Mouse (Mus musculus): ENCODE results near the gene Primpol. TPM values are rescaled to one million over a fixed set of nuclear protein-coding genes. Genes with fewer than 3 reads are reported as not detected.

Gene Primpol
- polyA plus RNA-seq, 1 experiment, result 1.8 TPM

DNA sequence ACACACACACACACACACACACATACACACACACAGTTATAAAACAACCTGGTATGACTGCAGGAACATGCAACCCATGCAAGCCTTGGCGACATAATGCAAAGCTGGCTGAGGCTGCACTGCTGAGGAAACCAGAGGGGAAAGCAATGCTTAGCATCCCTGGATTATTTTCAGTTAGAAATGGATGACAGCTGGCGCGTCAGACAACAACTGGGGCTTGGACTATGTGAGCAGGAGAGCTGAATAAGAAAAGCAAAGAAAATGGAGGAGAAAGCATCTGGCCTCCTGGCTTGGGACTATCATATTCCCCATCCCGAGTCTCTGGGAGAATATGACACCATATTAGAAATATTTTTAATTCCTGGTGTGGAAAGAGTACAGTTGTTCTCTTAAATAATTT lies 4.1 kb downstream of the Primpol start:
- TF ChIP-seq POLR2A (IDR thresholded peaks at IDR 0.05; ENCODE audit: borderline replicate concordance, extremely low read depth, low read depth, low read length) (no peak), CTCF (IDR thresholded peaks at IDR 0.05; ENCODE audit: insufficient read depth, low read length) (no peak)

DNA sequence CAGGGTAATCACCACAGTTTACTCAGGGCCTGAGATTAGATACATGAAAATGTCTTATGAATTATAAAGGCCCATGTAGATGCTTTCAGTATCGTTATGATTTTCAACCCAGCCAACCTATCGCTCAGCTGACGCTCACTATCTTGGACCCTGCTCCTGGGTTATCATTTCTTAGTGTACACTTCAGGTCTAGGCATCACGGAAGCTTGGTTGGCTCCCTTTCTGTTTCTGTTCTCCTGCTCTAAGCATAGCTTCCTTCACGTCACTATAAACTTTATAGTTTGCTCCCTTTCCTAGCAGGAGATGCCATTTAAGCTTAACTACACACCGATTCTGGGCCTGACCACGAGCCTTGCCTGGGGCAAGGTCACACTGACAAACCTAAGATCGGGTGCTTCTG lies 5.5 kb downstream of the Primpol start:
- 77% methylated on average over 8 of the region's 8 CpGs for WGBS
- Histone ChIP-seq H3K4me3 (replicated peaks; ENCODE audit: extremely low read depth, low read depth, low read length) (no peak overlapping the region), H3K4me1 (ENCODE audit: control insufficient read depth, insufficient read depth, low read length) (peaks cover 2% of the 10 kb centered on the region)
- TF ChIP-seq CTCF (IDR thresholded peaks at IDR 0.05; ENCODE audit: insufficient read depth, low read length), result no peak
- no peak for TF ChIP-seq POLR2A (IDR thresholded peaks at IDR 0.05; ENCODE audit: borderline replicate concordance, extremely low read depth, low read depth, low read length)
- DNase-seq, result no peak

More for the DNA sequence above, 4.1 kb downstream of the Primpol start:
- Histone ChIP-seq H3K4me1 (ENCODE audit: control insufficient read depth, insufficient read depth, low read length) (peaks cover 3% of the 10 kb centered on the region), H3K4me3 (replicated peaks; ENCODE audit: extremely low read depth, low read depth, low read length) (no peak overlapping the region)
- 78% methylated on average over 4 of the region's 4 CpGs for WGBS
- DNase-seq, result no peak

GRCm38 (mm10) chr8:46606930-46607329 lies 10.1 kb downstream of the Primpol start:
- WGBS, result 73% methylated on average over 1 of the region's 1 CpGs
- no peak overlapping the region for H3K4me3 ChIP-seq (replicated peaks; ENCODE audit: extremely low read depth, low read depth, low read length)
- DNase-seq, result no peak
- no peaks in the 10 kb centered on the region for H3K4me1 ChIP-seq (ENCODE audit: control insufficient read depth, insufficient read depth, low read length)
- no peak for TF ChIP-seq CTCF (IDR thresholded peaks at IDR 0.05; ENCODE audit: insufficient read depth, low read length)
- TF ChIP-seq POLR2A (IDR thresholded peaks at IDR 0.05; ENCODE audit: borderline replicate concordance, extremely low read depth, low read depth, low read length), result no peak

- DNase-seq, result no peak
- Histone ChIP-seq H3K4me1 (ENCODE audit: control insufficient read depth, insufficient read depth, low read length) (no peaks in the 10 kb centered on the region), H3K4me3 (replicated peaks; ENCODE audit: extremely low read depth, low read depth, low read length) (no peak overlapping the region)
- no peak for TF ChIP-seq CTCF (IDR thresholded peaks at IDR 0.05; ENCODE audit: insufficient read depth, low read length)
- no peak for TF ChIP-seq POLR2A (IDR thresholded peaks at IDR 0.05; ENCODE audit: borderline replicate concordance, extremely low read depth, low read depth, low read length)
- WGBS, result 93% methylated on average over 5 of the region's 5 CpGs
Measured at GRCm38 (mm10) chr8:46603587-46603986, 13.4 kb downstream of the Primpol start.

- 58% methylated on average over 10 of the region's 10 CpGs for WGBS
Measured at GRCm38 (mm10) chr8:46600959-46601707, 15.9 kb downstream of the Primpol start.

DNA sequence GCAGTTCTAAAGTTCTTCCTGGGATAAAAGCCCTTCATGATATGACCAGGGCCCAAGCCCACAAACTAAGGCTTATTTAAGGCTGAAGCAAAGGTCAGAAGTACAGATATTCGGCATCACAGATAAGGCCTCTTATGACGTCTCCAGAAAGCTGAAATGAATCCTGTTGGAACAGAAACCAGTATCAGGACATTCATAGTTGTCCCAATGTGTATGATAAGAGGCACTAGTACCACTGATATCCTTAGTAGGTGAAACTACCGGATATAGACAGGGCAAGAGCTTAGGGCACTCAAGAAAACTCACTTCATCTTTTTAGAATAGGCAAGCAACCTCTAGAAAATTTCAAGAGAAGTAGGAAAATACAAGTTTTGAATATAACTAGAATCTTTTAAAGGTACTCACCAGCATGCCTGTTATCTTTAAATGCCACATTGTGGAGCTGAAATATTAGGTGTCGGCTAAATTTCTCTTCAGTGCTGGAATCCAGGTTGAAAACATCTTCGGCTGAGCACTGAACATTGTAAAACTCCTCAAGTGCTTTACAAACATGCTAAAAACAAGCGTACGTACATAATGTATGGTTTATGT lies 17.6 kb downstream of the Primpol start:
- 84% methylated on average over 7 of the region's 7 CpGs for WGBS
- Histone ChIP-seq H3K4me3 (replicated peaks; ENCODE audit: extremely low read depth, low read depth, low read length) (no peak overlapping the region), H3K4me1 (ENCODE audit: control insufficient read depth, insufficient read depth, low read length) (no peaks in the 10 kb centered on the region)
- TF ChIP-seq CTCF (IDR thresholded peaks at IDR 0.05; ENCODE audit: insufficient read depth, low read length) (no peak), POLR2A (IDR thresholded peaks at IDR 0.05; ENCODE audit: borderline replicate concordance, extremely low read depth, low read depth, low read length) (no peak)
- DNase-seq, result no peak

More at GRCm38 (mm10) chr8:46600959-46601707, 15.9 kb downstream of the Primpol start:
- Histone ChIP-seq H3K4me3 (replicated peaks; ENCODE audit: extremely low read depth, low read depth, low read length) (no peak overlapping the region), H3K4me1 (ENCODE audit: control insufficient read depth, insufficient read depth, low read length) (no peaks in the 10 kb centered on the region)
- no peak for DNase-seq
- TF ChIP-seq POLR2A (IDR thresholded peaks at IDR 0.05; ENCODE audit: borderline replicate concordance, extremely low read depth, low read depth, low read length) (no peak), CTCF (IDR thresholded peaks at IDR 0.05; ENCODE audit: insufficient read depth, low read length) (no peak)

DNA sequence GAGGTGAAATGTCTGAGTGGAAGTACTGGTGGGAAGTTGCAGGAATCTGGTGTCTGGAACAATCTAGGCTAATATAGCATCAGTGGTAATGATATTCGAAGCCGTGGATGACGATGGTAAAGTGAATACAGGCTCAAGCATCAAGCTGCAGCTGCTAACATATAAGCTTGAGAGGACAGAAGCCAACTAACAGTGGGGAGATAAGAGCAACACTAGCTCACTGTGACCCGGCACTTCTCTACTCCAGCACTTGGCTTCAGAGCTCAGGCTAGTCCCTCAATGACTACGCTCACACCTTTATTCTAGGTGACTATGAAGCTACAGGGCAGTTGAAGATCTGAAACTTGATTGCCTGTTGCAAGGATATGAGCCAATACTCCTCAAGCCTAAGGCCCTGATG lies 18.3 kb downstream of the Primpol start:
- 96% methylated on average over 5 of the region's 5 CpGs for WGBS
- Histone ChIP-seq H3K4me3 (replicated peaks; ENCODE audit: extremely low read depth, low read depth, low read length) (no peak overlapping the region), H3K4me1 (ENCODE audit: control insufficient read depth, insufficient read depth, low read length) (no peaks in the 10 kb centered on the region)
- no peak for TF ChIP-seq CTCF (IDR thresholded peaks at IDR 0.05; ENCODE audit: insufficient read depth, low read length)
- TF ChIP-seq POLR2A (IDR thresholded peaks at IDR 0.05; ENCODE audit: borderline replicate concordance, extremely low read depth, low read depth, low read length), result no peak
- no peak for DNase-seq

DNA sequence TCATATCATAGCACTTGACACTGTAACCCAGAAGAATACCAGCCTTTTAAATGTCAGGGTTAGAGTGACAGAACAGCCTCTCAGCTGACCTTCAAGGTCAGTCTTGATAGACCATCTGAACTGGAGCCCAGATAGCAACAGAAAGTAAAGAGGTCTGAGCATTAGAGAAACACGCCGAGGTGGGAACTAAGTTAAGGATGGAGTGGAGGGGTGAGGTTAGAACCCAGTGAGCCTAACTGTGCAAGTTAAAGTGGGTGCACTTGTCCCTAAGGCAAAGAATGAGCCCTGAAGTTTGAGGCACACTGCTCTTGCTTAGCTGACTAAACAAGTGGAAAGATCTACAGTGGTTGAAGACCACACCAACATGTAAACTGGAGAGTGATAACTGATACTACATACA lies 18.9 kb downstream of the Primpol start:
- Histone ChIP-seq H3K4me3 (replicated peaks; ENCODE audit: extremely low read depth, low read depth, low read length) (no peak overlapping the region), H3K4me1 (ENCODE audit: control insufficient read depth, insufficient read depth, low read length) (no peaks in the 10 kb centered on the region)
- no peak for DNase-seq
- TF ChIP-seq POLR2A (IDR thresholded peaks at IDR 0.05; ENCODE audit: borderline replicate concordance, extremely low read depth, low read depth, low read length), result no peak
- no peak for TF ChIP-seq CTCF (IDR thresholded peaks at IDR 0.05; ENCODE audit: insufficient read depth, low read length)
- WGBS, result 73% methylated on average over 2 of the region's 2 CpGs

- no peak for DNase-seq
- TF ChIP-seq CTCF (IDR thresholded peaks at IDR 0.05; ENCODE audit: insufficient read depth, low read length) (no peak), POLR2A (IDR thresholded peaks at IDR 0.05; ENCODE audit: borderline replicate concordance, extremely low read depth, low read depth, low read length) (no peak)
- Histone ChIP-seq H3K4me1 (ENCODE audit: control insufficient read depth, insufficient read depth, low read length) (no peaks in the 10 kb centered on the region), H3K4me3 (replicated peaks; ENCODE audit: extremely low read depth, low read depth, low read length) (no peak overlapping the region)
- 65% methylated on average over 2 of the region's 2 CpGs for WGBS
Measured at GRCm38 (mm10) chr8:46597411-46597810, 19.6 kb downstream of the Primpol start.

DNA sequence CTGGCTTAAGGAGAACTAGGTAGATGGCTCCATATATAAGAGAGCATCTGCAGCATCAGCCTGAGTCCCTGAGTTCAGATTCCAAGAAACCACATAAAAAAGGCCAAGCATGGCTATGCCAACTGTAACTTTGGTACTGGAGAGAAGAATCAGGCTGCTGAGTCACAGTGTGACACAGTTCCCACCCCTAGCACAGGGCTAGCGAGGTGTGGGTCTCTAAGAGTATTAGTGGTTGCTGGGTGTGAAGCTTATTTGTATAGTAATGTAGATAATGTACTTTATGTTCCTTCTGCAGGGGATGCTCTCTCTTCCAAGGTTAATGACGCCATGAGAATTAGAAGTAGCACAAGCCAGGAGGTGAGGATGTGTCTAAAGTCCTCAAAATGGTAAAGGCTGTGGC lies 20.5 kb downstream of the Primpol start:
- TF ChIP-seq CTCF (IDR thresholded peaks at IDR 0.05; ENCODE audit: insufficient read depth, low read length), result no peak
- TF ChIP-seq POLR2A (IDR thresholded peaks at IDR 0.05; ENCODE audit: borderline replicate concordance, extremely low read depth, low read depth, low read length), result no peak
- H3K4me3 ChIP-seq (replicated peaks; ENCODE audit: extremely low read depth, low read depth, low read length), result no peak overlapping the region
- no peaks in the 10 kb centered on the region for H3K4me1 ChIP-seq (ENCODE audit: control insufficient read depth, insufficient read depth, low read length)
- WGBS, result 98% methylated on average over 2 of the region's 2 CpGs
- DNase-seq, result no peak

Data from lung, adult 2 months (tissue).